Mouse (Mus musculus): ENCODE measurements around the gene Atg7. TPM values are rescaled to one million over a fixed set of nuclear protein-coding genes. Genes with fewer than 3 reads are reported as not detected.

Atg7 gene
- polyA plus RNA-seq, 1 experiment from 2014 or later = 16.8 TPM

DNA sequence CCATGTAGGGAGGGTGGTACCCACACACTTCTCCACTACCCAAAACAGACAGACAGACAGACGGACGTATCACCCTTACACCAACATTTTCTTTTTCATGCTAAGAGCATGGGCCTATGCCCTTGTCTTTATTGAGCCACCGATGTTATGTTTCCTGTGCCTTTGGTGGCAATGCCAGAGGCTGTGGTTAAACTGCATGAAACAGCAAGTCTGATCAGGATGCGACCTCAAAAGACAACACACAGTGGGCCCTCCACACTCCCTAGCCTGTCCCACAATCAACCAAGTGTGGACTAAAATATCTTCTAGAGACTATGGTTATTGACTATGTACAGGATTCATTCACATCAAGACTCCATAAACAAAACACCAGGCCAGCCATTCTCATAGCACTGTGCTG lies 256.1 kb downstream of the Atg7 start:
- no peak overlapping the region for H3K4me2 ChIP-seq
- no peaks in the 10 kb centered on the region for H3K36me3 ChIP-seq
- H3K9ac ChIP-seq (replicated peaks) = no peak overlapping the region
- no peaks in the 10 kb centered on the region for H3K27me3 ChIP-seq (replicated peaks)
- ATAC-seq (ENCODE audit: low FRiP score) = 0 out of 2 replicates have a peak, but pooled peaks have one; percentile 9
- H3K9me3 ChIP-seq (replicated peaks) = no peaks in the 10 kb centered on the region
- H3K4me1 ChIP-seq = peaks cover 55% of the 10 kb centered on the region
- 91% methylated on average over 4 of the region's 4 CpGs for WGBS
- no peak overlapping the region for H3K4me3 ChIP-seq (replicated peaks)
- peak overlapping the region; percentile 51 for H3K27ac ChIP-seq (replicated peaks)

- Histone ChIP-seq H3K27me3 (replicated peaks) (no peaks in the 10 kb centered on the region), H3K4me3 (replicated peaks) (0 out of 2 replicates have a peak overlapping the region, but pooled peaks have one; percentile 3), H3K36me3 (no peaks in the 10 kb centered on the region), H3K27ac (replicated peaks) (peak overlapping the region; percentile 51), H3K4me2 (peak overlapping the region; percentile 33), H3K4me1 (peaks cover 56% of the 10 kb centered on the region), H3K9me3 (replicated peaks) (no peaks in the 10 kb centered on the region), H3K9ac (replicated peaks) (no peak overlapping the region)
- ATAC-seq (ENCODE audit: low FRiP score) = no peak
- 25% methylated on average over 7 of the region's 7 CpGs for WGBS
Measured at GRCm38 (mm10) chr6:114899652-114900051, 256.8 kb downstream of the Atg7 start.

GRCm38 (mm10) chr6:114900194-114900593 lies 257.3 kb downstream of the Atg7 start:
- Histone ChIP-seq H3K27me3 (replicated peaks) (no peaks in the 10 kb centered on the region), H3K4me1 (peaks cover 58% of the 10 kb centered on the region), H3K4me2 (peak overlapping the region; percentile 33), H3K9ac (replicated peaks) (no peak overlapping the region), H3K9me3 (replicated peaks) (no peaks in the 10 kb centered on the region), H3K4me3 (replicated peaks) (0 out of 2 replicates have a peak overlapping the region, but pooled peaks have one; percentile 3), H3K27ac (replicated peaks) (peak overlapping the region; percentile 46), H3K36me3 (no peaks in the 10 kb centered on the region)
- WGBS = 16% methylated on average over 10 of the region's 10 CpGs
- ATAC-seq (ENCODE audit: low FRiP score) = no peak

DNA sequence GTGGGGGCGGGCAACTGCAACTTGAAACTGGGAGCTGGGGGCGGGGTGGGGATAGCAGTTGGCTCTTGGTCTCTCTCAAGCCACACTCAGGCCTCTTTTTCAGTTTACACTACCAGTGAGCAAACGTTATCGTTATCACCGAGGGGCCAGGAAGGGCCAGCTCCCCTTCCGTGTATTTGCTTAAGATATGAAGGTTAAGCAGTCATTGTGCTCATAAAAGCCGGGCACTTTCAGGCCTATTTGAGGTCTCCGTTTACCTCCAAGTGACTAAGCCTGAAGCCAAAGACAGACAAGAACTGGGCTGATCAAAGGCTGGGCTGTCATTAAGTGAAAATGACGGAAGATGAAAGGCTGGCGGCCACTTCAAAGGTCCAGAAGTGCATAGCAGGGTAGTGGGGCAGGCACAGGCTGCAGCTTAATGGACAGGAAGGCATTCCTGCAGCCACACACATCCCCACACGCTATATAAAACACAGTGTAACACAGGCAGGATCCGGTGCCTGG lies 258.5 kb downstream of the Atg7 start:
- Histone ChIP-seq H3K9ac (replicated peaks) (no peak overlapping the region), H3K4me1 (peaks cover 70% of the 10 kb centered on the region), H3K4me3 (replicated peaks) (no peak overlapping the region), H3K27me3 (replicated peaks) (no peaks in the 10 kb centered on the region), H3K36me3 (no peaks in the 10 kb centered on the region), H3K27ac (replicated peaks) (0 out of 2 replicates have a peak overlapping the region, but pooled peaks have one; percentile 20), H3K4me2 (peak overlapping the region; percentile 13; the same call in 1 of the 2 replicates), H3K9me3 (replicated peaks) (no peaks in the 10 kb centered on the region)
- 13% methylated on average over 12 of the region's 12 CpGs for WGBS
- 0 out of 2 replicates have a peak, but pooled peaks have one; percentile 24 for ATAC-seq (ENCODE audit: low FRiP score)

GRCm38 (mm10) chr6:114901921-114902320 lies 259.0 kb downstream of the Atg7 start:
- 25% methylated on average over 4 of the region's 4 CpGs for whole genome bisulfite sequencing
- no peak for ATAC-seq (ENCODE audit: low FRiP score)
- H3K4me2 ChIP-seq = peak overlapping the region; percentile 13; the same call in 1 of the 2 replicates

GRCm38 (mm10) chr6:114904233-114904632 lies 261.3 kb downstream of the Atg7 start:
- no peaks in the 10 kb centered on the region for H3K36me3 ChIP-seq
- no peak overlapping the region for H3K4me2 ChIP-seq
- peaks cover 72% of the 10 kb centered on the region for H3K4me1 ChIP-seq
- no peak overlapping the region for H3K4me3 ChIP-seq (replicated peaks)
- H3K27ac ChIP-seq (replicated peaks) = no peak overlapping the region
- no peaks in the 10 kb centered on the region for H3K9me3 ChIP-seq (replicated peaks)
- H3K27me3 ChIP-seq (replicated peaks) = no peaks in the 10 kb centered on the region
- WGBS = 78% methylated on average over 6 of the region's 6 CpGs
- no peak overlapping the region for H3K9ac ChIP-seq (replicated peaks)
- no peak for ATAC-seq (ENCODE audit: low FRiP score)

More at GRCm38 (mm10) chr6:114901921-114902320, 259.0 kb downstream of the Atg7 start:
- H3K36me3 ChIP-seq = no peaks in the 10 kb centered on the region
- no peaks in the 10 kb centered on the region for H3K27me3 ChIP-seq (replicated peaks)
- no peak overlapping the region; the same call in 1 of the 2 replicates for H3K9ac ChIP-seq (replicated peaks)
- H3K4me3 ChIP-seq (replicated peaks) = no peak overlapping the region
- peak overlapping the region; percentile 20; the same call in 1 of the 2 replicates for H3K27ac ChIP-seq (replicated peaks)
- H3K9me3 ChIP-seq (replicated peaks) = no peaks in the 10 kb centered on the region
- peaks cover 75% of the 10 kb centered on the region for H3K4me1 ChIP-seq

DNA sequence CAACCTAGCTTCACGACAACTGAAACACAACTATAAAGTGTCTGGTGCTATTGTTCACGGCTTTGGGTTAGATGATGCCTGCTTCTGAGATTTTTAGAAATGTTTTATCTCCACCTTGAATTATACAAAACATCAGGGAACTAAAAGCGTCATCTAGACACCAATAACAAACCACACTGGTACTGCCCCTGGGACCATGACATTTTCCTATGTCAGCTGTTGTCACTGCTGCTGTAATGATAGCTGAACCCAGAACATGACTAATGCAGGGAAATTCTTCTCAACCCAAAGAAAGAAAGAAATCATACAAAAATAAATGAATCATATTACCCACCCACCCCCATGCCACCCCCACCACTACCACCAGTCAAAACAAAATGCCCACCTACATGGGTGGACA lies 261.9 kb downstream of the Atg7 start:
- no peak overlapping the region for H3K4me3 ChIP-seq (replicated peaks)
- H3K4me1 ChIP-seq = peaks cover 66% of the 10 kb centered on the region
- no peaks in the 10 kb centered on the region for H3K27me3 ChIP-seq (replicated peaks)
- H3K27ac ChIP-seq (replicated peaks) = no peak overlapping the region
- WGBS = 85% methylated on average over 3 of the region's 3 CpGs
- no peak overlapping the region for H3K9ac ChIP-seq (replicated peaks)
- no peak for ATAC-seq (ENCODE audit: low FRiP score)
- no peaks in the 10 kb centered on the region for H3K9me3 ChIP-seq (replicated peaks)
- H3K4me2 ChIP-seq = no peak overlapping the region
- no peaks in the 10 kb centered on the region for H3K36me3 ChIP-seq

DNA sequence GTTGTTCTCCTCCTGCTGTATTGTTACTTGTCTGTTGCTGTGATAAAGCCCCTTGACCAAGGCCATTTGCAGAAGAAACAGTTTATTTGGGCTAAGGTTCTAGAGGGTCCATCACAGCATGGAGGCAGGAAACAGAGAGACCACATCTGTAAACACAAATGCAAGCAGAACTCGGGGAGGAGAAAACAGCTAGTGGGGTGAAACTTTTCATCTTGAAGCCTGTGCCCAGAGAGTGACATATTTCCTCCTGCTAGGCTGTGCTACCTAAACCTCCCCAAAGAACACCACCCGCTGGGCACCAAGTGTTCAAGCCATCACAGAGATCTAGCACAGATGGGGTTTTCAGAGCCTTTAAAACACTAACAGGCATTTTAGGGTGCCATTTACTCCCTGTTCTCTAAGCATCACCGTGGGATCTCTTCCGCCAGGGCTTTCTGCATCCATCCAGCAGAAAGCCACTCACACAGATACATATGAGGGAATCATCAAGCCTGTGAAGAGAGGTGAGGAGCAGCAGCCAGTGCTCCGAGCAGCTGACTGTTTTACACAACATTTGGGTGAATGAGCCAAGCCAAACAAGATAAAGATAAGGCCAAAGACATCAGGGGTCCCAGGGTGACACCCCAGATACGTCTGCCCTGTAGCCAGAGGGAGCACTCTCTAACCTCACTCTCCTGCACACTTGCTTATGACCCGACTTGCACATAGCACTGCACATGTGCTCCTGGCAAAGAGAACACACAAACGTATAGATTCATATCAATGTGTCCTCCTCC lies 262.5 kb downstream of the Atg7 start:
- H3K27ac ChIP-seq (replicated peaks) = no peak overlapping the region
- H3K36me3 ChIP-seq = no peaks in the 10 kb centered on the region
- no peaks in the 10 kb centered on the region for H3K9me3 ChIP-seq (replicated peaks)
- H3K4me3 ChIP-seq (replicated peaks) = no peak overlapping the region
- no peak for ATAC-seq (ENCODE audit: low FRiP score)
- H3K4me1 ChIP-seq = peaks cover 60% of the 10 kb centered on the region
- WGBS = 66% methylated on average over 8 of the region's 8 CpGs
- no peak overlapping the region for H3K9ac ChIP-seq (replicated peaks)
- H3K4me2 ChIP-seq = no peak overlapping the region
- H3K27me3 ChIP-seq (replicated peaks) = no peaks in the 10 kb centered on the region

- no peaks in the 10 kb centered on the region for H3K9me3 ChIP-seq (replicated peaks)
- H3K4me2 ChIP-seq = no peak overlapping the region
- no peak for ATAC-seq (ENCODE audit: low FRiP score)
- 63% methylated on average over 5 of the region's 5 CpGs for WGBS
- H3K4me3 ChIP-seq (replicated peaks) = no peak overlapping the region
- H3K4me1 ChIP-seq = peaks cover 56% of the 10 kb centered on the region
- no peak overlapping the region for H3K9ac ChIP-seq (replicated peaks)
- H3K27me3 ChIP-seq (replicated peaks) = no peaks in the 10 kb centered on the region
- H3K27ac ChIP-seq (replicated peaks) = no peak overlapping the region
- no peaks in the 10 kb centered on the region for H3K36me3 ChIP-seq
Measured at GRCm38 (mm10) chr6:114906209-114906608, 263.3 kb downstream of the Atg7 start.

DNA sequence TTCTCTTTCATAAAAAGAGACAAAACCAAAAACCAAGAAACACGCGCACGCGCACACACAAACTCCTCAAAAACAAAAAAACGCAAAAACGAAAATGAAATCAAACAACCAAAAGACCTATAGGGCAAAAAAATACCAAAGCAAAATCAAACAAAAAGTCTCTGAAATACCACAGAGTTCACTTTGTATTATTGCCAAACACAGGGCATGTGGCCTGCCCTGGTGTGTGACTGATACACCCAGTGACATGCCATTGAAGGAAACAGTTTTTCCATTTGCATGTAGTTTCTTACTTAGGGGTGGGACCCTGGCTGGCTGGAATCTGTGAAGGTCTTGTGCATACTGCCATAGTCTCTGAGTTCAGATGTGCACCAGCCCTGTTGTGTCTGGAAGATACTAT lies 264.6 kb downstream of the Atg7 start:
- H3K4me1 ChIP-seq = peaks cover 51% of the 10 kb centered on the region
- H3K4me2 ChIP-seq = no peak overlapping the region
- WGBS = 96% methylated on average over 6 of the region's 6 CpGs
- no peak overlapping the region for H3K9ac ChIP-seq (replicated peaks)
- ATAC-seq (ENCODE audit: low FRiP score) = no peak
- H3K27me3 ChIP-seq (replicated peaks) = no peaks in the 10 kb centered on the region
- H3K27ac ChIP-seq (replicated peaks) = no peak overlapping the region
- no peaks in the 10 kb centered on the region for H3K36me3 ChIP-seq
- no peak overlapping the region for H3K4me3 ChIP-seq (replicated peaks)
- no peaks in the 10 kb centered on the region for H3K9me3 ChIP-seq (replicated peaks)

- ATAC-seq (ENCODE audit: low FRiP score) = no peak
- WGBS = 92% methylated on average over 7 of the region's 7 CpGs
- Histone ChIP-seq H3K4me2 (no peak overlapping the region), H3K4me3 (replicated peaks) (no peak overlapping the region), H3K9me3 (replicated peaks) (no peaks in the 10 kb centered on the region), H3K9ac (replicated peaks) (no peak overlapping the region), H3K36me3 (no peaks in the 10 kb centered on the region), H3K4me1 (peaks cover 49% of the 10 kb centered on the region), H3K27ac (replicated peaks) (no peak overlapping the region), H3K27me3 (replicated peaks) (no peaks in the 10 kb centered on the region)
Measured at GRCm38 (mm10) chr6:114909801-114910200, 266.9 kb downstream of the Atg7 start.
